ENCODE assay signal across 19 mouse cellular contexts in genomic region chr11:114642926-114643325, GRCm38 (mm10).
"Had no signal": no experiment of that assay in that cellular context is flagged by ENCODE, and none has a peak within 500 bp of the region (broad histone marks: within the 10 kb centered on the region; RNA-seq: fewer than 3 reads in every experiment).

No protein-coding gene starts in this region.

- ATAC-seq: inflammation-experienced regulatory T-cells, adult 6 months; intestine, embryonic 15.5 days; intestine, embryonic 16.5 days; intestine, postnatal 0 days had no signal

- DNase-seq: heart, postnatal 10 days; heart, postnatal 14 days; heart, postnatal 36 days; heart, postnatal 4 days; kidney, adult 11 months; kidney, adult 2 months; kidney, adult 8-10 months; kidney, adult 9 months; kidney, postnatal 10 days; kidney, postnatal 14 days; kidney, postnatal 25 days; kidney, postnatal 36 days; kidney, postnatal 4 days; layer of hippocampus, adult 9-11 months; layer of hippocampus, postnatal 36 days had no signal
